Mouse (Mus musculus): Measurements from ENCODE around the gene Mtch1.
A peak's percentile ranks its signal among the peaks of the same experiment; 100 is the strongest.
"Not testable (repeated sequence)": the region's sequence is repeated elsewhere in the genome, so short reads cannot be mapped to it uniquely, and the experiment has no call there.

Gene Mtch1

DNA sequence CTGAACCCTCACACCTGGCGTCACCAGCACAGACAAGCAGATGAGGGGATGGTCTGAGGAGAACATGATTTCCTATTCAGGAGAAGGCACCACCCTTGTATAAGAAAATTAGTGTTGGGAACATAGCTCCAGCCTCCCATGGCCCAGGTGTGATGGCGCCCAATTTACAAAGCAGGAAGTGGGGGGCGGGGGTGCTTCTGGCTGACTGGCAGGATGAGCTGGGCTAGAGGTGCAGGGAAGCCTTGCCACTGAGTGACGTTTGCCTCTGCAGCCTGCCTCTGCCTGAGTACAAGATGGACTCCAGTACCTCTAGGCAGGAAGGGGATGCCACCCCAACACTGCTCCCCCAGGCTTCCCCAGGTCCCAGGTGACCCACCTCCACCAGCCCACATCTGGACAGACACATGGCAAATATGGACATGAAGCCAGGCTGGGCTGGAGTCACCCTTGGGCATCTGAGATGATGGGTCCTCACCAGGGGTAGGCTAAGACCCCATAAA lies 15.5 kb downstream of the Mtch1 start:
- DNase-seq = no peak

DNA sequence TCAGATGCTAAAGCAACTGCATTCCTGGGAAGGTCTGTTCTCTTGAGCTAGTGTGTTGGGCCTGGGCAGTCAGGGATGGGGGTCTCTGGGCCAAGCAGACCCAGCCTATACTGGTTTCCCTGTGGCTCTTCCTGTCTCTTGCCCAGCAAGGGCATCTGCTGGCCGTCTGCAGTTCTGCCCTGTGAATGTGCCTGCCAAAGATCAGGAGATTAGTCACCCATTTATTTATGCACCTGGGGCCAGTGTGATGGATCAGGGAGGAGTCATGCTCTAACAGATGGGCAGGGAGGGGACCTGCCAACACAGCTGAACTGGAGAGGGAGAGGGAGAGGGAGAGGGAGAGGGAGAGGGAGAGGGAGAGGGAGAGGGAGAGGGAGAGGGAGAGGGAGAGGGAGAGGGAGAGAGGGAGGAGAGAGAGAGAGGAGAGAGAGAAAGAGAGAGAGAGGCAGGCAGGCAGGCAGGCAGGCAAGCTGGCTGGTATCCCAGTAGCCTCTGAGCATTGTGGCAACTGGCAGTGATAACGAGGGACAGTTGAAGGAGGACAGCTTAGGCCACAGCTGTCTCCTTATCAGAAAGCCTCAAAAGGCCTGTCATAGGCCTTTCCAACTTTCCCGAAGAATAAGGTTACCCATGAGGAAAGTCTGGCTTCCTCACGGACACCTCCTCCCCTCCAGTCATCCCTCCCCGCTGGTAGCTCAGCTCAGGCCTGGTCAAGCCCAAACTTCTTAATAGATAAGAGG lies 16.9 kb downstream of the Mtch1 start:
- DNase-seq = peak; percentile 84

DNA sequence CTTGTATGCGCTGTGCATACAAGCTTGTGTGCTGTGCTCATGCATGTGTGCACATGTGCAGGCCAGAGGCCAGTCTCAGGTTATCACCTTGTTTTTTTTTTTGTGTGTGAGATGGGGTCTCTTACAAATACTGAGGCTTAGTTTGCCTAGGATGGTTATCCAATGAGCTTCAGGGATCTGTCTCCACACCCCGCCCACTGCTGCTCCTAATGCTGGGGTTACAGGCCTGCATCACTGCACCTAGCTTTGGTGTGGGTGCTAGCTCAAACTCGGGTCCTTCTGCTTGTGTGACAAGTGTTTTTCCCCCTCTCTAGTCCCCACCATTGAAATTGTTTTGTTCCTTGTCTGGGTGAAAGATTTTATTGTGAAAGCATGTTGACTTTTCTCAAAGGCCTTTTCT lies 17.5 kb downstream of the Mtch1 start:
- DNase-seq = no peak

DNA sequence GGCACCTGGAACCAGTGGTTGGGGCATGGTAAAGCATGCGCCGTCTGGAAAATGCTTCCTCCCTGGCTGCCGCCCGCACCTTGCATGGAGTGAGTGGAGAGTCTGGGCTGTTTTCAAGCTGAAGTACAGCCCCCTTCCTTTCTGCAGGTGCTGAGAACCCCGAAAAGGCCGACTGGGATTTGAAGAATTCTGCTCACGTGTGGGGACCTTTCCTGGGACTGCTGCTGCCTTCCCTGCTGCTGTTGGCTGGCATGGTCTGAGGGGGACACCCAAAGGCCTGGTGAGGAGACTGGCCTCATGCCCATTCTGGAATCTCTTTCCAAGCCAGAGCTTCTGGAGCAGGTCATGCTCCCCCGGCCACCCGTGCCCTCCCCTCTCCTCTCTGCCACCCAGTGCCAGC lies 20.0 kb downstream of the Mtch1 start:
- DNase-seq = no peak

DNA sequence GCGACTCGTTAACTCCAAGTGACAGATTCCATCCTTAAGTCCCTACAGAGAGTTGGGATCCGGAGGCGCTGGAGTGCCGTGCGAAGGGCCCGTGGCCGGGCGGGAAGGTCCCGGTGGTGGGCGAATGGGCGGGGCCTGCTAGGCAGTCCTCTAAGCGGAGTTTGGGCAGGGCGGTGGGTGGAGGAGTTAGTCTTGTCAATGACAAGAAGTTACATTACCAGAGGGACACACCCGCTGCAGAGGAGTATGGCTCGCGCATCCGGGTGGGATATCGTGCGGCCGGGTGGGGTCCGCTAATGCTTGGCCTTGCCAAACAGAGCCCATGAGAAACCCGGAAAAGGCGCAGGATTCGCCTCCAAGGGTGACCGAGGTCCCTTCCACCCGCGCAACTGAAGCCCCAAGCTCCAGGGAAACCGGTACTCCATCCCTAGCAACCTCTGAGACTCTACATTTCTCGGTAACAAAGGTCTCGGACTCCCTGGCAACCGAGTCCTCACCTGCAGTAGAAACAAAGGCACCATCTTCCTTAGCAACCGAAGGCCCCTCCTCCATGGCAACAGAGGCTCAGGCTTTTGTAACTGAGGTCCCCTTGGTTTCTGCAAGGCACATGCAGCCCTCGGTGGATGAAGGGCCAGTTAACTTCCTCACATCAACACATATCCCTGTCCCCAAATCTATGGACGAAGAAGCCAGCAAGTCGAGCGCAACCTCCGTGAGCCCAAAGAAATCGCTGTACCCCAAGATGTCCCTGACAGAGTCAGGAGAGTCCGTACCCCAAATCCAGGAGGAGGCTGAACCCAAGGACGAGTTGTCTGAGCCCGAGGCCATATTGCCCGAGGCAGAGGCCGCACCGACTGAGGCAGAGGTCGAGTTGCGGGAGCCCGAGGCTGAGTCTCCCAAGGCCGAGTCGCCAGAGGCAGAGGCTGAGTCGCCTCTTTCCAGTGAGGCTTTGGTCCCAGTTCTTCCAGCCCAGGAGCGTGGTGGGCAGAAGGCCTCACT lies 20.9 kb downstream of the Mtch1 start:
- DNase-seq = no peak

DNA sequence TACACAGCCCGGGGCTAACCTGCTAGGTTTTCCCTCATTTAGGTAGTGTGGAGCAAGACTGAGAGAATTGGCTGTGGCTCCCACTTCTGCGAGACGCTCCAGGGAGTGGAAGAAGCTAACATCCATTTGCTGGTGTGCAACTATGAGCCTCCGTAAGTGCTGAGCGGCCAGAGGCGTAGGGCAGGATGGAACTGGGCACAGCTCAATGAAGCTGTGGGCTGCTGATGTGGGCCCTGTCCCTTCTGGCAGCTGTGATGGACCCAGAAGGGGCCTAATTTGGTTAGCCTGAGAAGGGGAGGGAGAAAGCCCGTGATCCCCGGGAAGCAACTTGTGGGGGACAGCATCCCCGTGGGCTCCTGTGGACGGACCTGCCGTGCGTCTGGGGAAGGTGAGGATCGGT lies 21.9 kb downstream of the Mtch1 start:
- no peak for DNase-seq

DNA sequence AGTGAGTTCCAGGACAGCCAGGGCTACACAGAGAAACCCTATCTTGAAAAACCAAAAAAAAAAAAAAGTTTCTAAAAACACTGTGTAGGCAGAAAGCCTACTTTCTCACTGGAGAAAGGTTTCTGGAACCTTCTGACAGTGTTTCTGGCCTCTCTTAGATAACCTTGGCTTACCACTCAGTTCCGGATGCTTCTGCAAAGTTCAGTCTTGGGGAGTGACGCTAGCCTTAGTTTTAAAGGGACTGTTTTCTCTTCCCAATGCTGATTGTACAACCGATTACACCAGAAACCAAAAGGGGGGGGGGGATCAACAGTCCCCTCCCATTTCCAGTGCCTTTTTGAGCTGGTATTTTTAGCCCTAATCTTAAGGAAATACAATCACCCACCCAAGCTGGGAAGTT lies 24.1 kb downstream of the Mtch1 start:
- DNase-seq = no peak

DNA sequence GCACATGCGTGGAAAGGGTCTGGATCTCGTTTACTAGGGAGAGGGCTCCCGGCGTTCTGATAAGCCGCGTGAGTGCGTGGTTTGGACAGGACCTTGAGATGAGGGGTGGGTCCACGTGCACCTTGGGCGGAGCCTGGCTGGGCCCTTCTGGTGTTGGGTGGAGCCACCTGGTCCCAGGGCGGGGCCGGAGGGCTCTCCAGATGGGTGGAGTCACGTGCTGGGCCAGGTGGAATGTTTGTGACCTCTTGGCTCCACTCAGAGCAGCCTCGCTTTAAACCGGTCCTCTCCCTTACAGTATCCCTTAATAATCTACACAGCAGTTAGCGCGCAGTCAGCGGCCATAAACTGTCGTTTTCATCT lies 25.2 kb downstream of the Mtch1 start:
- DNase-seq = no peak

DNA sequence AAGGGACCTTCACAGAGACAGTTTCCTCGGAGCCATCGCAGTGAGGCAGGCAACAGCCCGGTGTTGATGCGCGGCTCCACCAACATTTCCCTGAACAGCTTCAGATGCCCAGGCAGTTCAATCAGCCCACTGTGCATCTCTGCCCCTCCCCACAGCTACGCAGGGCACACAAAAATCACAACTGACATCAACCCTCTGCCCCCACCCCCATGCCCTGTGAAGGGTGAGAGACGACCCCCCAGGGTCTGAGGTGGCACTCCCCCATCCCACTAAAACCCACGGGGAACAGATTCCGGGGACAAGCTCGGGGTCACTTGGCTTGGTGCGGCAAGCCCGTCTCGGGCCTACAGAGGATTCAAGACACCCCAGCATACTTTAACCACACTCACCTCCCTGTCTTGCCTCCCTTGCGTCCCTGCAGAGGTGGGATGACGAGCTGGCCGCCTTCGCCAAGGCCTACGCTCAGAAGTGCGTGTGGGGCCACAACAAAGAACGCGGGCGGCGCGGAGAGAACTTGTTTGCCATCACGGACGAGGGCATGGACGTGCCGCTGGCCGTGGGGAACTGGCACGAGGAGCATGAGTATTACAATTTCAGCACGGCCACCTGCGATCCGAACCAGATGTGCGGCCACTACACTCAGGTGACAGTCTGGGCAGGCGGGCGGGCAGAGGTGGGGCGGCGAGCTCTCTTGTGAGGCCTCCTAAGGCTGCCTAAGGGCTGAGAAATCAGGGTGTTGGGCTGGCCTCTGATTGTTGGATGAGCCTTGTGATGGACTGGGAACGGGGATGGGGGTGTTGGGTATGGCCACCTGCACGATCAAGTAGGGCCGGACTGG lies 25.8 kb downstream of the Mtch1 start:
- DNase-seq = no peak

DNA sequence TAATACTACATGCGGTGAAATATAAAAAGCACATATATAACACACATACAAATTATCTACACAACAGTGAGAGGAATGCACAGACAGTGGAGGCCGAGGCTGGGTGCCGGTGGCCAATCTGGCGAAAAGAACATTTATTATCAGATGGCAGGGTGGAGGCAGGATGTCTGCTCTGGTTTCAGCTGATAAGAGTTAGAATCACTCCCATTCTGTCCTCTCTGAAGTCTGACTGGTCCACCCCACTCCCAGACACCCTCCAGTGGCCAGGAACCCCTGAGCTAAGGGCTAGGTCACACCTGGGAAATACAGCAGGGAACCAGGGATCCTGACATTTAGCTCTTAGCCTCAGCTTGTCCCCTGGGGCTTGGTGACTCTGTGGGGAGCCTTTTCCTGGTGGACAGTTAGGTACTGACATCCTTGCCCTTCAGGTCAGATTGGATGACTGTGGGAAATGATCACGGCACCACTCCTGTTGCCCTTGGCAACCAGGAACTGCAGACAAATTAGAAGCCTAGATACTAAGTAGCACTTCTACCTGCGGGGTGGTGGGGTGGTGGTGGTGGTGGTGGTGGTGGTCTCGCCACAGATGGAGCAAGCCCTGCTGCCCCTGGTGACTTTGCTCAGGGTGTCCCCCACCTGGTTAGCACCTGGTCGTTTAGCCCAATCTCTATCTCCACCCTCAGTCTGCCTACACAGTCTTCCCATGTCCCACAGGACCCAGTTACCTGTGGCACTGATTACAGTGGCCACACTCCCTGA lies 27.7 kb downstream of the Mtch1 start:
- DNase-seq = no peak

DNA sequence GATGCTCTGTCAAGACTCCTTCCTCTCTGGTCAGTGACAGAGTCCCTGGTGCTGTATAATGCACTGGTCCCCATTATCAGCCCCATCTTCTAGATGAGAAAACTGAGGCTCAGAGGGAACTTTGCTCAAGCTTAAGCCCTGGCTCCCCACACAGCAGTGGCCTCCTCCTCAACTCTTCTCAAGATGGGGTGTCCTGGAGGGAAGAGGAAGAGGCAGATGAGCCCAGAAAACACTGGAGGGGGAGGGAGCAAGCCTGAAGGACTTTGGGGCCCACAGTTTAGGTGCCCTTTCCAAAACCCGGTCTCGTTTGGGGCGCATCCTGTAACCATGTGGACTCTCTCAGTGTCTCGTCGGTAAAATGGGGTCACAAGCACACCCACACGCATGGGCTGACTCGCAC lies 28.3 kb downstream of the Mtch1 start:
- DNase-seq = no peak

DNA sequence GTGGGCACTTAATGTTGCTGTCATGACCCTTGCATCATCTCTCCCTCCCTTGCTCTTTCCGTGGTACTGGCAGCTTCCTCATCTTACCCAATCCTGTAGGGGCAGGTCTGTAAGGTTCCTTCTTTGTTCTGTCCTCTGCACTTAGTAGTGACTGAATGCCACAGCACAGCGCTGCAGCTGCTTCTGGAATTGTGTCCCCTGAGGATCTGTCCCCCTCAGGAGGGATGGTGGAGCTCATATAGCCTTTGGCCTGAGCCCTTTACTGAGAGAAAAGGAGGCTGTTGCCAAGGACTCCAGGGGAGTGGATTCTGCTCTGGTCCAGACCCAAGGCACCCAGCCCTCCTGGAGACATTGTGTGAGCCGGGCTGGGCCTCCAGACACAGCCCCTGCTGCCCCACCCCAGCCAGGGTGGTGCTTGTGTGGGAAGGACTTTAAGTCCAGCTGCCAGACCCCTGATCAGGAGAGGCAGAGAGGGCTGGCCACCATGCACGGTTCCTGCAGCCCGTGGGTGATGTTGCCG lies 28.9 kb downstream of the Mtch1 start:
- no peak for DNase-seq

DNA sequence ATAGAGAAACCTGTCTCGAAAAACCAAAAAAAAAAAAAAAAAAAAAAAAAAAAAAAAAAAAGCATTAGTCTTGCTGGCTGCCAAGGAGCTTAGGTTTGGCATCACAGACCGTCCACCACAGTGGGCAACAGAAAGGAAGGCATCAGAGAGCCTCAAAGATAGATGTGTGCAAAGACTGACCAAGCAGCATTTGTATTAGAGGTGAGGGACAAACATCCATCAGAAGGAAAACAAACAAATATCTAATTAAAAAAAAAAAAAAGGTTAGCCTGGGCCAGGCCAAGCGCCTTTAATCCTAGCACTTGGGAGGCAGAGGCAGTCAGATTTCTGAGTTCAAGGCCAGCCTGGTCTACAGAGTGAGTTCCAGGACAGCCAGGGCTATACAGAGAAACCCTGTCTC lies 30.4 kb downstream of the Mtch1 start, which contains the start of gene Pi16:
Gene Pi16, plus strand, starts transcription at position 301 of the 400 bp plus-strand sequence.
- not testable (repeated sequence) for DNase-seq

DNA sequence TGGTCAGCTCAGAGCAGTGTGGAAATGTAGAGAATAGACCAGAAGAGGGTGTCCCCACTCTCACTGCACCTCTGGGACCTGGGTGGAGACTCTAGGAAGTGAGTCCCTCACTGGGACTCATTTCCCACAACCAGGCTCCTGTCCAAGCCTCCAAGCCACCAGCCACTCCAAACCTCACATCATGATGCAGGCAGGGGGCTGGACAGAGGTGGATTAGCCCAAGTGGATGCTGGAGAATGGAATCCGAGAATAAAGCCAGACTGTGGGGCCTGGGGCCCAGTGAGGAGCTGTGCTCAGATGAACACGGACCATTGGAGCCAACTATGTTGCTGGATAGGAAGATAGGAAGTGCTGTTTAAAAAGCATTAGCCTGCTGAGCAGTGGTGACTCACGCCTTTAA lies 30.8 kb downstream of the Mtch1 start:
- DNase-seq = no peak

DNA sequence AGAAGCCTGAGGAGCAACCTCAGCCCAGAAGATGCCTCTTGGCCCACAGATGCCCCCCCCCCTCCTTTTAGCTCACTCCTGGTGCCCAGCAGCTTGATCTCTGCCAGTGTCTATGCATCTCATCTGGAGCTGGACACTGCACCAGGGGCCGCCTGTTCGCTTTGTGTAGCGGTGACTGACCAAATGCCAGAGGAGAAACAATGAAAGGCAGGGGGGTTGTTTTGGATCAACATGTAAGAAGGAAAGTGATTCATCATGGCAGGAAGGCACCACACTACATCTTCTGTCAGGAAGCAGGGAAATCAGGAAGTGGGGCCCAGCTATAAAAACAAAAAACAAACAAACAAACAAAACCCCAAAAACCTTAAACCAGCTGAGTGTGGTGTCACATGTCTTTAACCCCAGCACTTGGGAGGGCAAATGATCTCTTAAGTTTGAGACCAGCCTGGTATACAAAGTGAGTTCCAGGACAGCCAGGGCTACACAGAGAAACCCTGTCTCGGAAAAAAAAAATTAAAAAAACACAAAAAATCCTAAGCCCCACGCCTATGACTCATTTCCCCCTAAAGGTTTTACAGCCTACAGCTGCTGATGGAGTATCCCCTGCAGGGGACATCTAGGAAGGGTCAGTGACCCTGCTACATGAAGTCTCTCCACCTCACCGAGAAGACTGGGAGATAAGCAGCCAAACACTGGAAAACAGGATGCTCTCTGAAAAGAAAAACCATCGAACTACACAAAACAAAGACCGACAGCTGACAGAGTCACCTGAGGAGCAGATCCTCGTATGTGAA lies 31.9 kb downstream of the Mtch1 start:
- no peak for DNase-seq

DNA sequence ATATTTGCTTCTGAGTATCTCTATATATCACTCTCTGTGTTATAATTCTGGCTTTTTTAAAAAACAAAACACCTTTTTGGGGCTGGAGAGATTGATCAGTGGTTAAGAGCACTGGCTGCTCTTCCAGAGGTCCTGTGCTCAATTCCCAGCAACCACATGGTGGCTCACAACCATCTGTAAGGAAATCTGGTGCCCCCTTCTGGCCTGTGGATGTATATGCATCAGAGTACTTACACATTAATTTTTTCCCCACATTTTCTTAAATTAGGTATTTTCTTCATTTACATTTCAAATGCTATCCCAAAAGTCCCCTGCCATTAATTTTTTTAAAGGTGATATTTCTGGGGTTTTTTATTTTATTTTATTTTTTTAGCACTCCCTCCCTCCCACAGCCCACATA lies 34.4 kb downstream of the Mtch1 start:
- DNase-seq = no peak

DNA sequence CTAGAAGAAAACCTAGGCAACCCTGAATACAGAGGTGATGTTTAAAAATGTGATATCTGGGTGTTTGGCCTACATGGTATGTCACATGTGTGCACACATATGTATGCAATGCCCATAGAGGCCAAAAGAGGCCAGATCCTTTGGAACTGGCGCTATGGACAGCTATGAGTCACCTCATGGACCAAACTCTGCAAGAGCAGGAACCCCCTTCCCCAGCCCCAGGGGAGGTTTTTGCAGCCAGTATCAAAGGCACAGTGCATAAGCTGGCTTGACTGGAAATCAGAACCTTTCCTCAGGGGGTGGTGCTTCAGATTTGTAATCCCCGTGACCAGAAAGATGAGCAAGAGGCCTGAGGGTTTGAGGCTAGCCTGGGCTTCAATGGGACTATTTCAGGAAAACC lies 35.7 kb downstream of the Mtch1 start:
- no peak for DNase-seq

DNA sequence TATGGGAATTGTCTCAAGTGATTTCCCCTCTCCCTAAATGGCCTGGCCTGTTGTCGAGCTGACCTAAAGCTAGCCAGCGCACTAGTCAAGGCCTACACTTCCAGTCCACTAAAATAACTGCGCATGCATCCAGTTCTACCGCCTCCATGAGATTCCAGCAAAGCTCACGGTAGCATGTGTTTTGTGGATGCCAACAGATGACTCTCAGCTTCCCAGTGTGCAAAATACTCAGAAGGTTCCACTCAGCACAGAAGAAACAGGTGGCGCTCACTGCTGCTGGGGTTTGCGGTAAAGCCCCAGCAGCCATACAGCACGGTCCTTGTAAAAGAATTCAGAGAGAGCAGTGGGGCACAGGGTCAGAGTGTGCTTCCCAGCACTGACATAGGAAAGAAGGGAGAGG lies 36.1 kb downstream of the Mtch1 start:
- no peak for DNase-seq

DNA sequence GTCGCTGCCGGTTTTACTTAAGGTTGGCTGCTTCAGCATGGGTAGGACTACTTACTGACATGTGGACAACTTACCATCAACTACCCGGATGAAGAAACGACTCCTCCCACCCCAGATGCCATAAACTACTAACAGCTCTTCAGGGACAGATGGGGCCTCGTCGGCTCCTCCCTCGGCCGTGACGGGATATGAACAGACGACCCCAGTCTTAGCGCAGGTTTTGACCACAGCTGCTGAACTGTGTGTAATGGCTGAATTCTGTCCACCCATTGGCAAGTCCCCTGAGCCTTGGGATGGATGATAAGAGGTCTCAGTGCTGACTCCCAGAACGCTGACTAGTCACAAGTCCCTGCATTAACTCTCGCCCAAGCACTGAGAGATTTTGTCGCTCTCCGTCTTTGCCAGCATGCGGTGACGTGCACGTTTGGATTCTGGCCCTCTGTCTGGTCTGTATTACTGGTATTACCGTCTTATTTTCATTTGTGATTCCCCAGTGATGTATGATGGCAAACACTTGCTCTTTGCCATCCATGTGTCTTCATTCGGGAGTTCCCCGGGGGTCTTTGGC lies 37.6 kb downstream of the Mtch1 start:
- DNase-seq = no peak

DNA sequence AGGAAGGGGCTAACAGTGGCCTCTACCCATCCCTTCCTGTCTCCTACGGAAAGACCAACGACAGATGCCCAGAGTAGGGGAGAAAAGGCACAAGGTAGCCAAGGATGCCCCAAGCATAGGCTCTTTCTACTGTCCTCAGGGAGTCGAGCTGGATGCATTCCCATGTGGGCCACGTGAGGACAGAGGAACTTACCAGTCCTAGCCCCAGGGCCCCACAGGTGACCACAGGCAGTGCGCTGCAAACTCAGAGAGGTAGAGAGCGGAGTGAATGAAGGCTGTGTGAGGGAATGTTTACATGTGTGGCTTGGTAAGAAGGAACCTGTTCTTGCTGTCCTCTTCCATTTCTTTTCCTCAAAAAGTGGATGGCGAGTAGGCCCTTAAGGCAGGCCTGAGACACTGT lies 41.9 kb downstream of the Mtch1 start:
- no peak for DNase-seq

All from cerebellum, adult 11-12 months (tissue).